Mouse (Mus musculus) thymus, adult 2 months (tissue): ENCODE data around the gene Hmgn1. TPM values are rescaled to one million over a fixed set of nuclear protein-coding genes. Genes with fewer than 3 reads are reported as not detected.

Experiments
- DNase-seq: peaks from one replicate; pipeline ENCODE4 v3.0.0; 2021
- H3K27ac ChIP-seq: fragments of 200-500 bp; 2 replicates; pipeline ENCODE4 v1.5.1; 2012; ENCODE audit warnings: low read length, control low read depth; ENCODE audit not compliant: control insufficient read depth, insufficient read depth
- H3K27me3 ChIP-seq: fragments of 200-500 bp; 2 replicates; pipeline ENCODE4 v1.6.1; 2012; ENCODE audit warnings: mild to moderate bottlenecking, low read length, moderate library complexity, mixed read lengths; ENCODE audit not compliant: control insufficient read depth, insufficient read depth
- H3K36me3 ChIP-seq: fragments of 200-500 bp; 2 replicates; pipeline ENCODE4 v1.6.1; 2012; ENCODE audit warnings: mild to moderate bottlenecking, low read length, moderate library complexity; ENCODE audit not compliant: control insufficient read depth, insufficient read depth
- H3K4me1 ChIP-seq: fragments of 200-500 bp; replicated peaks from 2 replicates; pipeline ENCODE4 v1.6.1; 2012; ENCODE audit warnings: low read length; ENCODE audit not compliant: control insufficient read depth, insufficient read depth
- H3K4me3 ChIP-seq: fragments of 200-500 bp; 2 replicates; pipeline ENCODE4 v1.5.1; 2012; ENCODE audit warnings: mild to moderate bottlenecking, low read length, control low read depth, moderate library complexity; ENCODE audit not compliant: control insufficient read depth, insufficient read depth
- CTCF ChIP-seq: fragments of 200-500 bp; IDR thresholded peaks from 2 replicates; pipeline ENCODE4 v1.5.1; 2012; ENCODE audit warnings: mild to moderate bottlenecking, control low read depth, low read length, moderate library complexity, borderline replicate concordance; ENCODE audit not compliant: control insufficient read depth, poor library complexity, insufficient read depth; ENCODE audit errors: extremely low read depth
- POLR2A ChIP-seq: fragments of 200-500 bp; IDR thresholded peaks from 2 replicates; pipeline ENCODE4 v1.6.1; 2012; ENCODE audit warnings: mild to moderate bottlenecking, low read length, control low read depth, moderate library complexity; ENCODE audit not compliant: control insufficient read depth, poor library complexity, insufficient read depth; ENCODE audit errors: extremely low read depth
- WGBS: fragments of 180-500 bp; shearing (Covaris S2); methylation state at CpG from one replicate; pipeline ENCODE4 v1.1.7; 2018; 5-methylcytosine and 5-hydroxymethylcytosine counted together
- polyA plus RNA-seq: library from polyadenylated mRNA; depleted of rRNA; stranded (reverse); fragments of >200 nt; gene quantifications from 2 replicates; pipeline ENCODE4 v1.2.3, GENCODE M21; 2012; rRNA removed

Gene Hmgn1
- 28.5 and 31.4 TPM in 2 replicates for polyA plus RNA-seq

GRCm38 (mm10) chr16:96127657-96128344 lies at the start of gene Hmgn1:
Gene Hmgn1, minus strand, starts transcription at chr16:96127729.
- Histone ChIP-seq H3K4me3 (peak within 1 kb of the TSS; percentile 65), H3K4me1 (peaks cover 8% of the 10 kb centered on the region), H3K36me3 (peaks cover 11% of the 10 kb centered on the region), H3K27ac (no peak within 1 kb of the TSS), H3K27me3 (no peaks in the 10 kb centered on the region)
- TF ChIP-seq POLR2A = 0 out of 2 replicates have a peak, but pooled peaks have one; percentile 35
- TF ChIP-seq CTCF = peak; percentile 63; the same call in 1 of the 2 replicates
- under 1% methylated on average over 70 of the region's 72 CpGs for WGBS
- DNase-seq = peak; percentile 92

GRCm38 (mm10) chr16:96175399-96175798 lies 47.9 kb upstream of the Hmgn1 start:
- Histone ChIP-seq H3K4me1 (no peaks in the 10 kb centered on the region), H3K4me3 (no peak overlapping the region), H3K36me3 (no peaks in the 10 kb centered on the region), H3K27ac (no peak overlapping the region), H3K27me3 (no peaks in the 10 kb centered on the region)
- no peak for TF ChIP-seq CTCF
- TF ChIP-seq POLR2A = no peak
- DNase-seq = no peak
- WGBS = 60% methylated on average over 2 of the region's 2 CpGs

GRCm38 (mm10) chr16:96173648-96174047 lies 46.1 kb upstream of the Hmgn1 start:
- Histone ChIP-seq H3K36me3 (no peaks in the 10 kb centered on the region), H3K27me3 (no peaks in the 10 kb centered on the region), H3K27ac (no peak overlapping the region), H3K4me3 (no peak overlapping the region), H3K4me1 (no peaks in the 10 kb centered on the region)
- TF ChIP-seq POLR2A (no peak), CTCF (no peak)
- 93% methylated on average over 8 of the region's 8 CpGs for WGBS
- no peak for DNase-seq

GRCm38 (mm10) chr16:96168837-96169236 lies 41.3 kb upstream of the Hmgn1 start:
- no peak for DNase-seq
- H3K27me3 ChIP-seq = no peaks in the 10 kb centered on the region
- no peak for TF ChIP-seq POLR2A
- TF ChIP-seq CTCF = no peak
- H3K27ac ChIP-seq = no peak overlapping the region
- H3K4me3 ChIP-seq = no peak overlapping the region
- no peaks in the 10 kb centered on the region for H3K36me3 ChIP-seq
- H3K4me1 ChIP-seq = no peaks in the 10 kb centered on the region
- WGBS = 42% methylated on average over 4 of the region's 4 CpGs

- TF ChIP-seq CTCF (no peak), POLR2A (no peak)
- H3K27ac ChIP-seq = no peak overlapping the region
- H3K27me3 ChIP-seq = no peaks in the 10 kb centered on the region
- no peak overlapping the region for H3K4me3 ChIP-seq
- no peak for DNase-seq
- WGBS = 87% methylated on average over 4 of the region's 4 CpGs
- H3K36me3 ChIP-seq = no peaks in the 10 kb centered on the region
- no peaks in the 10 kb centered on the region for H3K4me1 ChIP-seq
These were observed 38.3 kb upstream of the Hmgn1 start for GRCm38 (mm10) chr16:96165723-96166264.

- TF ChIP-seq CTCF (no peak), POLR2A (no peak)
- H3K4me3 ChIP-seq = no peak overlapping the region
- DNase-seq = no peak
- H3K4me1 ChIP-seq = peaks cover 10% of the 10 kb centered on the region
- H3K36me3 ChIP-seq = no peaks in the 10 kb centered on the region
- no peaks in the 10 kb centered on the region for H3K27me3 ChIP-seq
- no peak overlapping the region for H3K27ac ChIP-seq
- 96% methylated on average over 4 of the region's 4 CpGs for WGBS
These were observed 33.8 kb upstream of the Hmgn1 start for GRCm38 (mm10) chr16:96161336-96161735.
